Mouse (Mus musculus): ENCODE measurements around the gene Fgd5. TPM values are rescaled to one million over a fixed set of nuclear protein-coding genes. Genes with fewer than 3 reads are reported as not detected.

The Fgd5 gene
- polyA plus RNA-seq, 1 experiment = 5.0 TPM

Other genes starting within 250 kb of the Fgd5 start
- 48.2 and 50.4 TPM in 2 replicates for gene Grip2, start 151.6 kb upstream of the Fgd5 start, polyA plus RNA-seq (2012; rRNA removed)
- 19.0 and 23.1 TPM in 2 replicates for gene Ccdc174, start 100.8 kb upstream of the Fgd5 start, polyA plus RNA-seq (2012; rRNA removed)
- 2.0 and 2.2 TPM in 2 replicates for gene 4930590J08Rik, start 76.1 kb upstream of the Fgd5 start, polyA plus RNA-seq (2012; rRNA removed)
- gene Nr2c2, start 112.5 kb downstream of the Fgd5 start, polyA plus RNA-seq (2012; rRNA removed) = 41.5 and 44.2 TPM in 2 replicates
- 50.9 and 60.5 TPM in 2 replicates for gene Mrps25, start 205.2 kb downstream of the Fgd5 start, polyA plus RNA-seq (2012; rRNA removed)
- gene Rbsn, start 236.0 kb downstream of the Fgd5 start, polyA plus RNA-seq (2012; rRNA removed) = 21.4 and 23.7 TPM in 2 replicates

All from frontal cortex, adult 2 months (tissue).